Mouse (Mus musculus): ENCODE data around the gene Cxcl15. TPM values are rescaled to one million over a fixed set of nuclear protein-coding genes. Genes with fewer than 3 reads are reported as not detected.
"Not testable (repeated sequence)": the region's sequence is repeated elsewhere in the genome, so short reads cannot be mapped to it uniquely, and the experiment has no call there.

Gene Cxcl15
- polyA plus RNA-seq, 1 experiment from 2014 or later = not detected

GRCm38 (mm10) chr5:90840902-90841869, 46.9 kb downstream of the Cxcl15 start:
- no peak overlapping the region for H3K27ac ChIP-seq (ENCODE audit: low read depth)
- no peaks in the 10 kb centered on the region for H3K27me3 ChIP-seq (ENCODE audit: insufficient read depth, low read length)
- no peaks in the 10 kb centered on the region for H3K4me1 ChIP-seq (ENCODE audit: insufficient read depth)
- no peak overlapping the region for H3K9ac ChIP-seq (replicated peaks)
- H3K36me3 ChIP-seq (replicated peaks; ENCODE audit: insufficient read depth, low read length) = no peaks in the 10 kb centered on the region
- no peak overlapping the region for H3K4me2 ChIP-seq (ENCODE audit: low read depth, low read length)
- no peak for DNase-seq
- no peaks in the 10 kb centered on the region for H3K9me3 ChIP-seq (ENCODE audit: low read length)
- WGBS (ENCODE audit: insufficient replicate concordance) = 58% methylated on average over 7 of the region's 7 CpGs
- TF ChIP-seq CTCF (IDR thresholded peaks at IDR 0.05; ENCODE audit: low read depth) = no peak
- no peak for TF ChIP-seq EP300 (IDR thresholded peaks at IDR 0.05; ENCODE audit: low read depth)
- H3K4me3 ChIP-seq (ENCODE audit: low read depth, low read length) = no peak overlapping the region
- no peak for ATAC-seq

- WGBS (ENCODE audit: insufficient replicate concordance) = 82% methylated on average over 3 of the region's 3 CpGs
- Histone ChIP-seq H3K9ac (replicated peaks) (no peak overlapping the region), H3K27ac (ENCODE audit: low read depth) (no peak overlapping the region), H3K27me3 (ENCODE audit: insufficient read depth, low read length) (no peaks in the 10 kb centered on the region), H3K4me3 (ENCODE audit: low read depth, low read length) (no peak overlapping the region), H3K4me2 (ENCODE audit: low read depth, low read length) (no peak overlapping the region), H3K36me3 (replicated peaks; ENCODE audit: insufficient read depth, low read length) (no peaks in the 10 kb centered on the region), H3K9me3 (ENCODE audit: low read length) (no peaks in the 10 kb centered on the region), H3K4me1 (ENCODE audit: insufficient read depth) (no peaks in the 10 kb centered on the region)
- ATAC-seq = no peak
- TF ChIP-seq EP300 (IDR thresholded peaks at IDR 0.05; ENCODE audit: low read depth) (no peak), CTCF (IDR thresholded peaks at IDR 0.05; ENCODE audit: low read depth) (no peak)
- no peak for DNase-seq
These were observed 49.6 kb downstream of the Cxcl15 start for GRCm38 (mm10) chr5:90843891-90844290.

GRCm38 (mm10) chr5:90850096-90850495, 55.8 kb downstream of the Cxcl15 start:
- WGBS (ENCODE audit: insufficient replicate concordance) = 70% methylated on average over 7 of the region's 7 CpGs
- not testable (repeated sequence) for H3K27me3 ChIP-seq (ENCODE audit: insufficient read depth, low read length); H3K9me3 ChIP-seq (ENCODE audit: low read length); H3K36me3 ChIP-seq (replicated peaks; ENCODE audit: insufficient read depth, low read length); H3K4me2 ChIP-seq (ENCODE audit: low read depth, low read length); H3K4me1 ChIP-seq (ENCODE audit: insufficient read depth); H3K27ac ChIP-seq (ENCODE audit: low read depth); DNase-seq; H3K4me3 ChIP-seq (ENCODE audit: low read depth, low read length); H3K9ac ChIP-seq (replicated peaks); ATAC-seq

GRCm38 (mm10) chr5:90851391-90851790, 57.1 kb downstream of the Cxcl15 start:
- not testable (repeated sequence) for H3K9ac ChIP-seq (replicated peaks); H3K4me1 ChIP-seq (ENCODE audit: insufficient read depth); H3K27me3 ChIP-seq (ENCODE audit: insufficient read depth, low read length); H3K4me2 ChIP-seq (ENCODE audit: low read depth, low read length); H3K4me3 ChIP-seq (ENCODE audit: low read depth, low read length); DNase-seq; ATAC-seq; H3K27ac ChIP-seq (ENCODE audit: low read depth); H3K9me3 ChIP-seq (ENCODE audit: low read length); H3K36me3 ChIP-seq (replicated peaks; ENCODE audit: insufficient read depth, low read length)
- WGBS (ENCODE audit: insufficient replicate concordance) = 87% methylated on average over 11 of the region's 11 CpGs

Small RNA genes within 50 kb of the gene (microRNA-seq; reads per million reads assigned to microRNA genes)
- not detected for gene Gm24322

Other genes starting within 250 kb of the Cxcl15 start
- 9.4 and 10.0 TPM in 2 replicates for gene 5830473C10Rik, start 233.4 kb upstream of the Cxcl15 start, polyA plus RNA-seq (2015; fragmentation: Nextera tagmentation; extraction: Ambion mirVana)
- 7.1 and 7.9 TPM in 2 replicates for gene Rassf6, start 153.9 kb upstream of the Cxcl15 start, polyA plus RNA-seq (2015; fragmentation: Nextera tagmentation; extraction: Ambion mirVana)
- 1.7 and 1.9 TPM in 2 replicates for gene Cxcl5, start 35.2 kb upstream of the Cxcl15 start, polyA plus RNA-seq (2015; fragmentation: Nextera tagmentation; extraction: Ambion mirVana)
- 257 and 263 TPM in 2 replicates for gene Ppbp, start 26.0 kb upstream of the Cxcl15 start, polyA plus RNA-seq (2015; fragmentation: Nextera tagmentation; extraction: Ambion mirVana)
- 704 and 712 TPM in 2 replicates for gene Pf4, start 22.1 kb upstream of the Cxcl15 start, polyA plus RNA-seq (2015; fragmentation: Nextera tagmentation; extraction: Ambion mirVana)
- not detected in 2 replicates for gene Cxcl3, start 8.4 kb upstream of the Cxcl15 start, polyA plus RNA-seq (2015; fragmentation: Nextera tagmentation; extraction: Ambion mirVana)
- 2.1 and 2.2 TPM in 2 replicates for gene Cxcl1, start 96.7 kb downstream of the Cxcl15 start, polyA plus RNA-seq (2015; fragmentation: Nextera tagmentation; extraction: Ambion mirVana)
- 0.13 TPM in 1 of 2 replicates, not detected in the other for gene Cxcl2, start 109.3 kb downstream of the Cxcl15 start, polyA plus RNA-seq (2015; fragmentation: Nextera tagmentation; extraction: Ambion mirVana)
- gene Mthfd2l, start 136.6 kb downstream of the Cxcl15 start, polyA plus RNA-seq (2015; fragmentation: Nextera tagmentation; extraction: Ambion mirVana) = 8.3 and 9.5 TPM in 2 replicates
- gene Epgn, start 232.9 kb downstream of the Cxcl15 start, polyA plus RNA-seq (2015; fragmentation: Nextera tagmentation; extraction: Ambion mirVana) = not detected in 2 replicates